Mouse (Mus musculus) limb, embryonic 11.5 days (tissue): ENCODE data around the gene Tlk2. TPM values are rescaled to one million over a fixed set of nuclear protein-coding genes. Genes with fewer than 3 reads are reported as not detected.

Experiments used
- polyA plus RNA-seq: library from polyadenylated mRNA; unstranded; fragments of >200 nt; fragmentation: Nextera tagmentation; extraction: Ambion mirVana; gene quantifications from 2 replicates; pipeline ENCODE4 v1.2.1, GENCODE M21; 2014

Gene Tlk2
- polyA plus RNA-seq, 1 experiment from 2014 or later, result 30.1 TPM

Other genes with a start within 250 kb of the Tlk2 start
- gene Efcab3, start 115.2 kb upstream of the Tlk2 start, polyA plus RNA-seq, result not detected in 2 replicates
- 49.8 and 58.5 TPM in 2 replicates for gene Mettl2, start 52.4 kb upstream of the Tlk2 start, polyA plus RNA-seq
- not detected in 2 replicates for gene Gm10842, start 31.9 kb upstream of the Tlk2 start, polyA plus RNA-seq
- gene Mrc2, start 113.8 kb downstream of the Tlk2 start, polyA plus RNA-seq, result 14.6 and 14.7 TPM in 2 replicates